Mouse (Mus musculus): ENCODE measurements around the gene Gm11444. TPM values are rescaled to one million over a fixed set of nuclear protein-coding genes. Genes with fewer than 3 reads are reported as not detected.

Gm11444 gene
- not detected in 2 replicates for total RNA-seq (2014; rRNA removed)
- polyA plus RNA-seq (2015; fragmentation: Nextera tagmentation; extraction: Ambion mirVana): not detected in 2 replicates

DNA sequence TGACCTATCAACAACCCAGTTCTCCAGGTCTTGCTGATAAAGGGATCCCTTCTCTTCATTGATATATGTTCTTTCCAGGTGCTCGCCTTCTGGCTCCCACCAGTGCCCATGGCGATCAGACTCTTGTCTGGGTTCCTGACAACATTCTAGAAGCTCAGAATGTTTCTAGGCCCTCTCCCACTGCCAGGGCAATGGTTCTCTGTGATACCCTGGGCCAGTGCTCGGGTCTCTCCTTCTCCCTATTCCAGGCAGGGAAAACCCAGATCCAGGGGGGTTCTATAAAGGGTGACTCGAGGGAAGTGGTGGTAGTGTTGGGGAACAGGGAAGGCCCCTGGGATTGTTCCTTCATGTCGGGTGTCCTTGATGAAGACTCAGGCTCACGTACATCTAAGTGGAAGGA, at the start of gene Gm11444:
Gene Gm11444, minus strand, starts transcription at position 101 of the 400 bp plus-strand sequence.
- WGBS: 77% methylated on average over 6 of the region's 6 CpGs
- Histone ChIP-seq H3K4me1 (ENCODE audit: insufficient read depth) (no peaks in the 10 kb centered on the region), H3K4me2 (ENCODE audit: low read depth) (peak within 1 kb of the TSS; percentile 44), H3K36me3 (ENCODE audit: insufficient read depth) (no peaks in the 10 kb centered on the region), H3K27me3 (ENCODE audit: insufficient read depth, low read length) (peaks cover 19% of the 10 kb centered on the region), H3K9me3 (ENCODE audit: low read length) (no peaks in the 10 kb centered on the region), H3K4me3 (ENCODE audit: low read depth, low read length) (peak within 1 kb of the TSS; percentile 13; the same call in 1 of the 2 replicates), H3K9ac (no peak within 1 kb of the TSS), H3K27ac (ENCODE audit: low read depth, low read length) (no peak within 1 kb of the TSS)
- TF ChIP-seq CTCF (IDR thresholded peaks at IDR 0.05; ENCODE audit: low read depth): no peak
- DNase-seq: no peak
- no peak for ATAC-seq

DNA sequence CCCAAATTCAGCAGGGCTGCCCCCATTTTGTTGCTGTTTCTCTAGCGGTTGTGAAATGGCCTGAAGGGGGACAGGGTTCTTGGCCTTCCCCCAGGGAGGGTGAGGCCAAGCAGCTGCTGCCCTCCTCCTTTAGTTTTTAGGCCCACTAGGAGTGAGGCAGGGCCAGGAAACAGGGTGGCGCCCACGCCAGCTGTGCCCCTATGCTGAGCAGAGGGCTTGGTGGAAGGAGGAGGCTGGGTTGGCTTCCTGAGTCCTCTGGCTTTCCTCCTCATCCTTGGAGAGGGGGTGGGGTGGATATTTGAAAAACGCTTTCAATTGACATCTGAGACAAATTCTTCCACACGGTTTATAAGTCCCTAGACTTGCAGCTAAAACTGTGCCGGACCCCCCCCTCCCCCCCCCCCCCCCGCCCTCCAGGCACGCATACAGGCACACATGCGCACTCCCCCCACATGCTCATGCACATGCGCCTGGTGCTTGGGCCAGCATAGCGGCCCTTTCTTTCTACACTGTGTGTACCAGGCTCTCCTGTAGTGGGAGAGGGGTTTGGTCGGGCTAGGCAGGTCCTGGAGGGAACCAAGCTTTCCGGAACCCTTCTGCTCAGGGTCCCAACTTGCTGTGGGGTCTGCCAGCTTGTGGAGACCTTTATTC, 46.3 kb upstream of the Gm11444 start:
- no peak for TF ChIP-seq CTCF (IDR thresholded peaks at IDR 0.05; ENCODE audit: low read depth)
- 30% methylated on average over 11 of the region's 13 CpGs for WGBS
- Histone ChIP-seq H3K4me2 (ENCODE audit: low read depth) (no peak overlapping the region), H3K9me3 (ENCODE audit: low read length) (no peaks in the 10 kb centered on the region), H3K27me3 (ENCODE audit: insufficient read depth, low read length) (peaks cover 81% of the 10 kb centered on the region), H3K27ac (ENCODE audit: low read depth, low read length) (no peak overlapping the region), H3K4me3 (ENCODE audit: low read depth, low read length) (no peak overlapping the region), H3K9ac (no peak overlapping the region), H3K36me3 (ENCODE audit: insufficient read depth) (no peaks in the 10 kb centered on the region), H3K4me1 (ENCODE audit: insufficient read depth) (no peaks in the 10 kb centered on the region)
- no peak; the same call in 1 of the 2 replicates for ATAC-seq
- DNase-seq: no peak

DNA sequence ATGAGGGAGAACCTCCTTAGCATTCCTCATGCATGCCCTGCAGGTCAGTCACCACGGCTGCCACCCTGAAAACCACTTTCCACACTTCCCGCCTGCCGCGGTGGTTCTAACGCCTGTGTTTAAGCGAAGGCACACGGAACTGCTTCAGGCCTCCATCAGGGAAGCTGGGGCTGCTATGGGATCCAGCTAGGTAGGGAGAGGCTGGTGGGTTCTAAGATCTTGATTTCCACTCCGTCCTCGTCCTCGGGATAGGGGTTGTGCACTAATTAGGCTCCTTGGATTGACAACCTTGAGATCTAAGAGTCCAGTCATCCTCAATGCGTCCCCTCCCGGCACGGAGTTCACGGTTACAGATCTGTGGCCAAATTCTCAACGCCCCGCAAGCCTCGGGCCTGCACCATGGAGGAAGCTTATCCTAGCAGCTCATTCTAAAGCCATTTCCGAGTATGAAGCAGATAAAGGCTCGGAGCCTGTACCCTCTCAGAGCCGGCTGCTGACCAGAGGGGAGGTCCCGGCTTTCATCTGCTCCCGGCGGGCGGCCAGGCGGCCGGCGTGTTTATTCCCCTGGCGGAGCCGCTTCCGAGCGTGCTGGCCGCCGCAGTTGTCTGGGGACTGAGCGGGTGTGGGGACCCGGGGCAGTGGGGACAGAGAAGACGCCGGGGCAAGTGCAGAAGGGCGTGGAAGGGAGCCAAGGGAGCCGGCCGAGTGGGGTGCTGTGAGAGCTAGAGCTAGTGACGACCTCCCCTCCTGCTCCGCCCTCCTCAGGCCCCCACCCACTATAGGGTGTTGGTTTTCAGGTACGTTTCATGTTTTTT, 44.8 kb upstream of the Gm11444 start:
- peaks cover 83% of the 10 kb centered on the region for H3K27me3 ChIP-seq (ENCODE audit: insufficient read depth, low read length)
- WGBS: 4% methylated on average over 43 of the region's 43 CpGs
- H3K27ac ChIP-seq (ENCODE audit: low read depth, low read length): no peak overlapping the region
- peak overlapping the region; percentile 33 for H3K4me2 ChIP-seq (ENCODE audit: low read depth)
- H3K9me3 ChIP-seq (ENCODE audit: low read length): no peaks in the 10 kb centered on the region
- H3K36me3 ChIP-seq (ENCODE audit: insufficient read depth): no peaks in the 10 kb centered on the region
- no peak overlapping the region for H3K9ac ChIP-seq
- ATAC-seq: no peak
- peak overlapping the region; percentile 11; the same call in 1 of the 2 replicates for H3K4me3 ChIP-seq (ENCODE audit: low read depth, low read length)
- TF ChIP-seq CTCF (IDR thresholded peaks at IDR 0.05; ENCODE audit: low read depth): no peak
- DNase-seq: peak; percentile 35
- H3K4me1 ChIP-seq (ENCODE audit: insufficient read depth): no peaks in the 10 kb centered on the region

DNA sequence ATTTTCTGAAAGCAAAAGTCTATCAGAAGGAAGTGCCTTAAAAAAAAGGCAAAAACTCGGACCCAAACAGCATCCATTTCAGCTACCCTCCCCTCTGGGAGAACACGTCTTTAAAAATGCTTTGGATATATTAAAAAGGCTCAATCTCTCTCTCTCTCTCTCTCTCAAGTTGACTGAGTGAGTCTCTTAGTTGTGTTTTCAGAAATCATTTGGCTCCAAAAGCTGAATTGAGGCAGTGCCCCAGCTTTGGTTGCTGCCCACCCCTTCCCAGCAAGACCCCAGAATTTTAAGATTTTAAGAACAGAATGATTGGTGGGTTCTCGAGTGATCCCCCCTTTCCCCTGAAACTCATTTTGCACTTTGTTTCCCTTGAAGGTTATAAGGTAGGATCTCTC, 44.0 kb upstream of the Gm11444 start:
- H3K4me2 ChIP-seq (ENCODE audit: low read depth): no peak overlapping the region
- peaks cover 86% of the 10 kb centered on the region for H3K27me3 ChIP-seq (ENCODE audit: insufficient read depth, low read length)
- no peaks in the 10 kb centered on the region for H3K9me3 ChIP-seq (ENCODE audit: low read length)
- TF ChIP-seq CTCF (IDR thresholded peaks at IDR 0.05; ENCODE audit: low read depth): no peak
- H3K9ac ChIP-seq: no peak overlapping the region
- no peak overlapping the region for H3K4me3 ChIP-seq (ENCODE audit: low read depth, low read length)
- ATAC-seq (no peak), DNase-seq (no peak)
- no peak overlapping the region for H3K27ac ChIP-seq (ENCODE audit: low read depth, low read length)
- no peaks in the 10 kb centered on the region for H3K36me3 ChIP-seq (ENCODE audit: insufficient read depth)
- 5% methylated on average over 3 of the region's 3 CpGs for WGBS
- H3K4me1 ChIP-seq (ENCODE audit: insufficient read depth): no peaks in the 10 kb centered on the region

DNA sequence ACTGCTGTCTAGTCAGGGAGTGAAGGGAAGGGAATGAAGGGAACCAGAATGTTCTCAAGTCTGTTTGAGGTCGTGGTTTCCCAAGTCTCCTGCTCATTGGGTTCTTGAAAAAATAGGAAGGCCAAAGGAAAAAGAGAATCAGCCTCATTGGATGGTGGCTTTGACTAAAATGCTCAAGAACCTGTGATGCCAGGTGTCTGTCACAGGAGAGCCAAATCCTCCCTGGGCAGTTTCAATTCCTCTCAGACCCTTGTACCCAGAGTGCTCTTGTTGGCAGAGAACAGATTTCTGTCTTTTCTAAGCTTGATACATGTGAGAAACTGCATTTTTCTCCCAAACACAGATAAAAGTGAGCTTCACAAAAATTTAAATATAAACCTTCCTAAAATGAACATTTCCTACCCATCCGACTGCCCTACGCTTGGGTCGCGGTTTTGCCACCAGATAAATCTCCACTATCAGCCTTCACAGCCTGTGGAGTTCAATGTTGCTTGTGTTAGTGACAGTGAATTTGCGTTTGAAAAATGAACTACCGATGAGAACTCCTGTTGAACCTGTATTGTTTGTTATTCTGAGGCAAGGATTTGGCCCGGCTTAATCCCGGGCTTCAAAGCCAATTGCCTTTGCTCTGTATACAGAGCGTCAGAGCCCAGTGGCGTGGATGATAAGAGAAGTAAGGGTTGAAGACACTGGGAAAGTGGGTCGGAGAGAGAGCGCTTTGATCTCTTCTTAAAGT, 43.4 kb upstream of the Gm11444 start:
- Histone ChIP-seq H3K27ac (ENCODE audit: low read depth, low read length) (no peak overlapping the region), H3K4me1 (ENCODE audit: insufficient read depth) (no peaks in the 10 kb centered on the region), H3K27me3 (ENCODE audit: insufficient read depth, low read length) (peaks cover 87% of the 10 kb centered on the region), H3K36me3 (ENCODE audit: insufficient read depth) (no peaks in the 10 kb centered on the region), H3K9me3 (ENCODE audit: low read length) (no peaks in the 10 kb centered on the region), H3K9ac (no peak overlapping the region), H3K4me3 (ENCODE audit: low read depth, low read length) (no peak overlapping the region), H3K4me2 (ENCODE audit: low read depth) (no peak overlapping the region)
- no peak for ATAC-seq
- TF ChIP-seq CTCF (IDR thresholded peaks at IDR 0.05; ENCODE audit: low read depth): no peak
- peak; percentile 11 for DNase-seq
- 5% methylated on average over 13 of the region's 13 CpGs for WGBS

DNA sequence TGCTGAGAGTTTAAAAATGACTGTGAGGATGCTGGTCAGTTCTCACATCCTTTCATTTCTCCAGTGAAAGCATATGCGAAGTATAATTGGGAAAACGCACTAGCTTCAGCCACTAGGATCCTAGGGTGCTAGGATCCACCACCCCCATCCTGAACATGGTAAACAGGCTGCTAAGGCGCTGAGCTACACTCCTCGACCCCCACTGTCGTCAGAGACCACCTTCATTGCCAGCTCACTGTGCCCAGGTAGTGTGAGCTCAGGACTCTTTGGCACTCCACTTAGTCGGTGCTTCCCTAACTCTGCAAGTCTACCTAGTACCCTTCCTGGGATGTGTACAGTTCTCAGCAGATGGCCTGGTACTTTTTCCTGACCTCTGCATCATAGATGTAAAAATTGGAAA, 42.6 kb upstream of the Gm11444 start:
- Histone ChIP-seq H3K27me3 (ENCODE audit: insufficient read depth, low read length) (peaks cover 86% of the 10 kb centered on the region), H3K9me3 (ENCODE audit: low read length) (no peaks in the 10 kb centered on the region), H3K4me1 (ENCODE audit: insufficient read depth) (no peaks in the 10 kb centered on the region), H3K27ac (ENCODE audit: low read depth, low read length) (no peak overlapping the region), H3K4me3 (ENCODE audit: low read depth, low read length) (no peak overlapping the region), H3K9ac (no peak overlapping the region), H3K36me3 (ENCODE audit: insufficient read depth) (no peaks in the 10 kb centered on the region), H3K4me2 (ENCODE audit: low read depth) (no peak overlapping the region)
- WGBS: 0% methylated on average over 6 of the region's 6 CpGs
- DNase-seq (no peak), ATAC-seq (no peak)
- TF ChIP-seq CTCF (IDR thresholded peaks at IDR 0.05; ENCODE audit: low read depth): no peak
